Mouse (Mus musculus) midbrain, embryonic 14.5 days (tissue): ENCODE results near the gene Hlcs. TPM values are rescaled to one million over a fixed set of nuclear protein-coding genes. Genes with fewer than 3 reads are reported as not detected.

Experiments used
- ATAC-seq: fragments of 200-750 bp; cut with Nextera tagmentation; 2 replicates; pipeline ENCODE4 v1.8.0; 2017; ENCODE audit warnings: moderate number of reproducible peaks, moderate library complexity; ENCODE audit not compliant: low FRiP score, low TSS enrichment
- DNase-seq: peaks from one replicate; pipeline ENCODE4 v3.0.0-alpha.2; 2015
- H3K27ac ChIP-seq: fragments of 300-500 bp; sonication (generic); replicated peaks from 2 replicates; pipeline ENCODE4 v1.5.1; 2014; ENCODE audit warnings: mild to moderate bottlenecking, low read depth, low read length, moderate library complexity
- H3K27me3 ChIP-seq: fragments of 300-500 bp; sonication (generic); 2 replicates; pipeline ENCODE4 v1.6.1; 2014; ENCODE audit warnings: low read length, control low read depth, mixed read lengths; ENCODE audit not compliant: control insufficient read depth, insufficient read depth
- H3K36me3 ChIP-seq: fragments of 300-500 bp; sonication (generic); 2 replicates; pipeline ENCODE4 v1.6.1; 2014; ENCODE audit warnings: low read length, control low read depth; ENCODE audit not compliant: control insufficient read depth, insufficient read depth
- H3K4me1 ChIP-seq: fragments of 300-500 bp; sonication (generic); 2 replicates; pipeline ENCODE4 v1.6.1; 2014; ENCODE audit warnings: mild to moderate bottlenecking, antibody characterized with exemption, low read length, control low read depth; ENCODE audit not compliant: control insufficient read depth, insufficient read depth
- H3K4me2 ChIP-seq: fragments of 300-500 bp; sonication (generic); 2 replicates; pipeline ENCODE4 v1.6.1; 2014; ENCODE audit warnings: mild to moderate bottlenecking, low read length, moderate library complexity
- H3K4me3 ChIP-seq: fragments of 300-500 bp; sonication (generic); replicated peaks from 2 replicates; pipeline ENCODE4 v1.5.1; 2014; ENCODE audit warnings: low read depth, low read length
- H3K9ac ChIP-seq: fragments of 300-500 bp; sonication (generic); replicated peaks from 2 replicates; pipeline ENCODE4 v1.6.1; 2014; ENCODE audit warnings: mild to moderate bottlenecking, low read length, moderate library complexity
- H3K9me3 ChIP-seq: fragments of 300-500 bp; sonication (generic); 2 replicates; pipeline ENCODE4 v1.6.1; 2016; ENCODE audit warnings: low read length, control low read depth, mixed read lengths; ENCODE audit not compliant: control insufficient read depth
- WGBS: fragments of 180-500 bp; shearing (Covaris S2); extraction: QIAGEN DNeasy Blood & Tissue Kit; methylation state at CpG from one replicate; pipeline ENCODE4 v1.1.7; 2014; 5-methylcytosine and 5-hydroxymethylcytosine counted together
- polyA plus RNA-seq: library from polyadenylated mRNA; unstranded; fragments of >200 nt; fragmentation: Nextera tagmentation; extraction: Ambion mirVana; gene quantifications from 2 replicates; pipeline ENCODE4 v1.2.1, GENCODE M21; 2014

Gene Hlcs
- polyA plus RNA-seq, 1 experiment from 2014 or later, result 7.2 TPM

- Histone ChIP-seq H3K9me3 (no peaks in the 10 kb centered on the region), H3K4me1 (peaks cover 11% of the 10 kb centered on the region), H3K9ac (no peak overlapping the region), H3K27ac (no peak overlapping the region), H3K36me3 (no peaks in the 10 kb centered on the region), H3K4me3 (no peak overlapping the region), H3K4me2 (peak overlapping the region; percentile 34), H3K27me3 (peaks cover 26% of the 10 kb centered on the region; the same call in 1 of the 2 replicates)
- DNase-seq (peak; percentile 40), ATAC-seq (no peak)
- WGBS, result 47% methylated on average over 6 of the region's 6 CpGs
These were observed 76.3 kb downstream of the Hlcs start for GRCm38 (mm10) chr16:94237130-94237484.

GRCm38 (mm10) chr16:94236226-94237129, 76.9 kb downstream of the Hlcs start:
- ATAC-seq (no peak), DNase-seq (peak; percentile 81)
- Histone ChIP-seq H3K27ac (no peak overlapping the region), H3K9me3 (no peaks in the 10 kb centered on the region), H3K27me3 (peaks cover 29% of the 10 kb centered on the region; the same call in 1 of the 2 replicates), H3K36me3 (no peaks in the 10 kb centered on the region), H3K4me2 (peak overlapping the region; percentile 34), H3K4me1 (peaks cover 11% of the 10 kb centered on the region), H3K9ac (no peak overlapping the region), H3K4me3 (no peak overlapping the region)
- 25% methylated on average over 16 of the region's 16 CpGs for WGBS

GRCm38 (mm10) chr16:94235718-94236117, 77.7 kb downstream of the Hlcs start:
- H3K27me3 ChIP-seq, result peaks cover 34% of the 10 kb centered on the region; the same call in 1 of the 2 replicates
- H3K9me3 ChIP-seq, result no peaks in the 10 kb centered on the region
- WGBS, result 82% methylated on average over 6 of the region's 6 CpGs
- peaks cover 11% of the 10 kb centered on the region for H3K4me1 ChIP-seq
- no peak overlapping the region for H3K4me2 ChIP-seq
- DNase-seq (no peak), ATAC-seq (no peak)
- no peaks in the 10 kb centered on the region for H3K36me3 ChIP-seq
- H3K4me3 ChIP-seq, result no peak overlapping the region
- H3K9ac ChIP-seq, result no peak overlapping the region
- no peak overlapping the region for H3K27ac ChIP-seq

- Histone ChIP-seq H3K36me3 (no peaks in the 10 kb centered on the region), H3K4me2 (no peak overlapping the region), H3K27ac (no peak overlapping the region), H3K27me3 (peaks cover 37% of the 10 kb centered on the region; the same call in 1 of the 2 replicates), H3K4me1 (peaks cover 11% of the 10 kb centered on the region), H3K4me3 (no peak overlapping the region), H3K9me3 (no peaks in the 10 kb centered on the region), H3K9ac (no peak overlapping the region)
- ATAC-seq (no peak), DNase-seq (no peak)
- WGBS, result 81% methylated on average over 4 of the region's 4 CpGs
These were observed 79.2 kb downstream of the Hlcs start for GRCm38 (mm10) chr16:94234202-94234601.

- peaks cover 16% of the 10 kb centered on the region for H3K4me1 ChIP-seq
- H3K4me2 ChIP-seq, result no peak overlapping the region
- H3K9me3 ChIP-seq, result no peaks in the 10 kb centered on the region
- ATAC-seq, result no peak
- no peak overlapping the region for H3K4me3 ChIP-seq
- DNase-seq, result no peak
- no peaks in the 10 kb centered on the region for H3K36me3 ChIP-seq
- H3K9ac ChIP-seq, result no peak overlapping the region
- 80% methylated on average over 12 of the region's 12 CpGs for WGBS
- H3K27ac ChIP-seq, result no peak overlapping the region
- H3K27me3 ChIP-seq, result peaks cover 55% of the 10 kb centered on the region; the same call in 1 of the 2 replicates
These were observed 82.3 kb downstream of the Hlcs start for GRCm38 (mm10) chr16:94230909-94231575.

GRCm38 (mm10) chr16:94230499-94230898, 82.9 kb downstream of the Hlcs start:
- ATAC-seq, result no peak
- H3K9me3 ChIP-seq, result no peaks in the 10 kb centered on the region
- 62% methylated on average over 4 of the region's 4 CpGs for WGBS

GRCm38 (mm10) chr16:94229890-94230289, 83.5 kb downstream of the Hlcs start:
- Histone ChIP-seq H3K9me3 (no peaks in the 10 kb centered on the region), H3K4me1 (peaks cover 16% of the 10 kb centered on the region), H3K27me3 (peaks cover 60% of the 10 kb centered on the region; the same call in 1 of the 2 replicates), H3K27ac (no peak overlapping the region), H3K9ac (no peak overlapping the region), H3K4me2 (no peak overlapping the region), H3K36me3 (no peaks in the 10 kb centered on the region), H3K4me3 (no peak overlapping the region)
- DNase-seq, result no peak
- 97% methylated on average over 7 of the region's 7 CpGs for WGBS
- no peak for ATAC-seq

More at GRCm38 (mm10) chr16:94230499-94230898, 82.9 kb downstream of the Hlcs start:
- Histone ChIP-seq H3K36me3 (no peaks in the 10 kb centered on the region), H3K4me2 (no peak overlapping the region), H3K4me3 (no peak overlapping the region), H3K9ac (no peak overlapping the region), H3K27me3 (peaks cover 60% of the 10 kb centered on the region; the same call in 1 of the 2 replicates), H3K27ac (no peak overlapping the region), H3K4me1 (peaks cover 16% of the 10 kb centered on the region)
- no peak for DNase-seq

GRCm38 (mm10) chr16:94228858-94229555, 84.4 kb downstream of the Hlcs start:
- WGBS, result 88% methylated on average over 18 of the region's 18 CpGs
- Histone ChIP-seq H3K27ac (no peak overlapping the region), H3K9ac (no peak overlapping the region), H3K4me3 (no peak overlapping the region), H3K36me3 (no peaks in the 10 kb centered on the region), H3K4me2 (no peak overlapping the region), H3K4me1 (peaks cover 16% of the 10 kb centered on the region), H3K27me3 (peaks cover 65% of the 10 kb centered on the region; the same call in 1 of the 2 replicates), H3K9me3 (no peaks in the 10 kb centered on the region)
- no peak for ATAC-seq
- no peak for DNase-seq
